Mouse (Mus musculus): ENCODE data around the gene Stx5a.

GRCm38 (mm10) chr19:8710057-8710456 is 31.2 kb upstream of the Stx5a start:
- no peak for TF ChIP-seq CTCF (IDR thresholded peaks at IDR 0.05; ENCODE audit: low read depth, low read length)
- no peak for TF ChIP-seq POLR2A (IDR thresholded peaks at IDR 0.05; ENCODE audit: borderline replicate concordance, low read depth, low read length)
